Mouse (Mus musculus) embryo, embryonic 11.5 days (tissue): ENCODE results near the gene Zfp697.
"Not testable (repeated sequence)": the region's sequence is repeated elsewhere in the genome, so short reads cannot be mapped to it uniquely, and the experiment has no call there.

ENCODE experiments used
- DNase-seq: peaks from one replicate; pipeline ENCODE4 v3.0.0-alpha.2; 2012; ENCODE audit warnings: low read depth, low spot score

Zfp697 gene

DNA sequence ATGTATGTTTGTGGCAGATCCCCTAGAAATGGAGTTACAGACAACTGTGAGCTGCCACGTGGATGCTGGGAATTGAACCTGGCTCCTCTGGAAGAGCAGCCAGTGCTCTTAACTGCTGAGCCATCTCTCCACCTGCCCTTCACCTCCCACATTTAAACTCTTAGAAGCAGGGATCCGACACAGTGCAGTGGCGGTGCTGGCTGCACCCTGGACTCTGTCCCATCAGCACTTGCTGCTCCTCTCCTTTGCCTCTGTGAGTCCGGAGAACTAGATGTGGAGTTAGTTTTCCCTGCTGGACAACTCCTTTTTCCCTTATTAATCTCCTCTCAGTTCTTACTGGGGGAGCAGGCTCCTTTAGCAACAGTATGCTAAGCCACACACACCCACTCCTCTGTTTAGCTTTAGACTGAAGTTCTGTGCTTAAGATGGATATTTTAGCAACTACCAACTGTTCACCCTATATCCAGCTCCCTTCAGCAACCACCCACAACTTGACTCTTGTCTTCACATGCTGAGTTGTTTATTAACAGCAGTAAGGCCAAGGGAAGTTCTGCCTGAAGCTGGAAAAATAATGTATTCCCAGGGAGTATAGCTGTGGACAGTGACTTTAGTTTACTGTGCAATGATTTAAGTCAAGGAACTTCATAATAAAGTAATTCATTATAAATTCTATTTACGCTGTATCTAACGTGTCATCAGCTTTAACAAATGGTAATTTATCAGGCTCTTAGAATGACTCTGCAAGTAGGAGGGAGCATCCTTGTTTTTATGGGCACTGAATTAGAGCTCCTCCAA is 36.9 kb downstream of the Zfp697 start:
- no peak for DNase-seq

DNA sequence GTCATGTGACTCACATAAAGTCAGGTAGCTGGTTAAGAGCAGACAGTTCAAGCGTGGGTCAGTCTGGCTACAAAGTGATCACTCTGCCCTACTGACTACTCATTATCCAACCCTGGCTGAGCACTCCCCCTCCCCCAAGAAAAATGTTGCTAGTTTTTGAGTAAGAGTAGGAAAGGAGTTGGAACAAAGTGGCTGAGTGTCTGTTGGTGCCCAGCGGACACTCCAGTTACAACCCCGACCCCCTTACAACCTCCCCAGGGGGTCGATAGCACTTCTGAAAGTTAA is 37.5 kb downstream of the Zfp697 start:
- no peak for DNase-seq

DNA sequence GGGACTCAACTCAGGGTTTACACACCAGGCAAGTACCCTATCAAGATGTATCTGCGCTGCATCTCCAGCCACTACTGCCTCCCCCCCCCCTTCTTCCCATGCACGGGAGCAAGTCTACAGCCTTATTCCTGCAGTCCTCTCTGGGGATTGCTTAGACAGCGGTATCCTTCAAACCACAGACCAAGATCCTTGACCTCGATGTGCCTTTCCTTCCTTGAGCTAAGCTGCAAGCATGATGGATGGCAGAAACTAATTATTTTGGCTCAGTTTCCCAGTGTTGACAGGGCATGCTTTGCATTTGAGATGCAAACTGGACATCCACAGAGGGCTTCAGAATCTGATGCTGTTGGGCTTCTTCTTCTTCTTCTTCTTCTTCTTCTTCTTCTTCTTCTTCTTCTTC is 40.7 kb downstream of the Zfp697 start:
- DNase-seq, result no peak

DNA sequence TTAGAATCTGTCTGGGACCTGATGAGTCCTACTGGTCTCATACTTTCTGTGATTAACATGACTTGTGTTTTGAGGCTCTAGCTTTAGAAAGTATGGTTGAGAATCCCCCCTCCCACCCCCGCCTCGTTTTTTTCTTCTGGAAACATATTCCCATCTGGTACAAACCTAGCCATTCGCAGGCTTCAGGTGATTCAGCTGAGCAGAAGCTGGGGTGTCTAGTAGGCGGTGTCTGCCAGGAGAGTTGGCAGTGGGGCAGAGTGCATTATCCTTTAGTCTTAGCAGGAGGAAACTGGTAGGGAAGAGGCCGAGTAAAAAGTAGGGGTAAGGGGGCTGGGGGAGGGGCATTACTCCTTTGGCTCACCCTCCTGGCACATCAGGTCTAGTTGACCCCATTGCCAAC is 44.5 kb downstream of the Zfp697 start:
- DNase-seq, result no peak

DNA sequence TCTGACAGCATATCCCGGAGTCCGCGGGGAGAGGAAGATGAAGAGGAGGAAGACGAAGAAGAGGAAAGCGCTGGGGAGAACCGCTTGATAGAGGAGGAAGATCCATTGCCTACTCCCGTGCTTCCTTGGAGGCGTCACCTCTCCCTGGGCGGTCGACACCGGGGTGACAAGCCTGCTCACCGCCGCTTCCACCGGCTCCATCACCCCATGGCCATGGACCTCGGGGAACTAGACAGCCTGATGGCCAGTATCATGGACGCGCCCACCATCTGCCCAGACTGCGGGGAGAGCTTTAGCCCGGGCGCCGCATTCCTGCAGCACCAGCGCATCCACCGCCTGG is 45.0 kb downstream of the Zfp697 start:
- DNase-seq, result no peak

DNA sequence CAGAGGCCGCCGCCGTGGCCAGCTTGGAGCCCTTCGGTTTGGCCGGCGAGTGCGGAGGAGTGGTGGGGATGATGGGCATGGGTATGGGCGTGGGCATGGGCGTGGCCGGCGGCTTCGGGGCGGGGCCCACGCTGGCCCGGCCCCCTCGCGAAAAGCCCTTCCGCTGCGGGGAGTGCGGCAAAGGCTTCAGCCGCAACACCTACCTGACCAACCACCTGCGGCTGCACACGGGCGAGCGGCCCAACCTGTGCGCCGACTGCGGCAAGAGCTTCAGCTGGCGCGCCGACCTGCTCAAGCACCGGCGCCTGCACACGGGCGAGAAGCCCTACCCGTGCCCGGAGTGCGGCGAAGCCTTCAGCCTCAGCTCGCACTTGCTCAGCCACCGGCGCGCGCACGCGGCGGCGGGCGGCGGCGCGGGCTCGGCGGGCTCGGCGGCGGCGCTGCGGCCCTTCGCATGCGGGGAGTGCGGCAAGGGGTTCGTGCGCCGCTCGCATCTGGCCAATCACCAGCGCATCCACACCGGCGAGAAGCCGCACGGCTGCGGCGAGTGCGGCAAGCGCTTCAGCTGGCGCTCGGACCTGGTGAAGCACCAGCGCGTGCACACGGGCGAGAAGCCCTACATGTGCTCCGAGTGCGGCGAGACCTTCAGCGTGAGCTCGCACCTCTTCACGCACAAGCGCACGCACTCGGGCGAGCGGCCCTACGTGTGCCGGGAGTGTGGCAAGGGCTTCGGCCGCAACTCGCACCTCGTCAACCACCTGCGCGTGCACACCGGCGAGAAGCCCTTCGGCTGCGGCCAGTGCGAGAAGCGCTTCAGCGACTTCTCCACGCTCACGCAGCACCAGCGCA is 45.6 kb downstream of the Zfp697 start:
- DNase-seq, result peak; percentile 63

DNA sequence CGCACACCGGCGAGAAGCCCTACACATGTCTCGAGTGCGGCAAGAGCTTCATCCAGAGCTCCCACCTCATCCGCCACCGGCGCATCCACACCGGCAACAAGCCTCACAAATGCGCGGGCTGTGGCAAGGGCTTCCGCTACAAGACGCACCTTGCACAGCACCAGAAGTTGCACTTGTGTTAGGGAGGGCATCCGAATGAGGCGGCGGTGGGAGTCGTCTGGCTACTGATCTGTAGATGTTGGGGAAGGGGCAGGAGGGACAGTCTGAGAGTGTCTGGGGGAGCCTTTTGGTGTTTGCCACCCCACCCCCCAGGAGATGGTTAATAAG is 46.2 kb downstream of the Zfp697 start:
- no peak for DNase-seq

DNA sequence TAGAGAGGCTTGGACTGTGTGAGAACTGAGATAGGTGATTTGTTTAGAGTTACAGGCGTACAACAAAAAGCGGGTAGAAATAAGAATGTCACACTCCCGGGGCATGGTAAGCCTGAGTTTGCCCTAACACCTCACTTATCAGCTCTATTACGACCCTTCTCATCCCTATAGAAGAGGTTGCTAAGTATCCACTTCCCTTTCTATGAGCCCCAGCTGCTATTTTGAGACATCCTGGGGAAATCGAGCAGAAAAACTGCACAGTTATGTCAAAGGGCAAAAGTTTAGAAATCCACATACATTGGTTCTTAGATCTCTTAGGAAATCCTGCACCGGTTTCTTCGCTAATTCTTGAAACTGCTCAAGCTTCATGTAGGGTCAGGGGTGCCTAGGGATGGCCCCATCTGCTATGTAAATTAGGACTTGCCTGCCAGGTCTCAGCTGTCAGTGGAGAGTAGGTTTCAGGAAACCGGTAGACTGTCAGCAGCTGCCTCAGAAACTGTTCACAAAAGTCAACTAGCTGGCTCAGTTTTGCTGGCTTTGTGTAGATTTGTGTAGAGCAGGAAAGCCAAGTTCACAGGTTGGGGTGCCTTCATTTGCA is 46.8 kb downstream of the Zfp697 start:
- no peak for DNase-seq

DNA sequence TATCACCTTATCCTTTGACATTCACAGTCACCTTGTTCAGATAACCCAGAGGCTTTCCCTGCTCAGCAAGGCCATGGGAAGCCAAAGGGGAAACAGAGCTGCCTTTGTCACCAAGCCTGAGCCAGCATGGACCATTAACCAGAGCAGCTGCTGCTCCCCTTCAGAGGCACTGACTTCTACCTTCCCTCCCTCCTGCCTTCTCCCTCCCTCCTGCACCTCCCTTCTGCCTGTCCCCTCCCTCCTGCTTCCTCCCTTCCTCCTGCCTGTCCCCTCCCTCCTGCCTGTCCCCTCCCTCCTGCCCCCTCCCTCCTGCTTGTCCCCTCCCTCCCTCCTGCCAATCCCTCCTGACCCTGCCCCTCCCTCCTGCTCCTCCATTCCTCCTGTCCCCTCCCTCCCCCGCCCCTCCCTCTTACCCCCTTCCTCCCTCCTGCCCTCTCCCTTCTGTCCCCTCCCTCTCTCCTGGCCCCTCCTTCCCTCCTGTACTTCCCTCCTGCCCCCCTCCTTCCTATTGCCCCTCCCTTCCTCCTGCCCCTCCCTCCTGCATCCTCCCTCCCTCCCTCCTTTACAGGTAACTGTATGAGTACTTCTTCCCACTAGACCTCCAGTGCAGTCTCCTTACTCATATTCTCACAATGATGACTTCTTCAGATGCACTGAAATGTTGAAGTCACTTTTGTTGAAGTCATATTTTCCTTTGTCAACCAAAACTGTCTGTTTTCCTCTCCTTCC is 52.0 kb downstream of the Zfp697 start:
- no peak for DNase-seq

DNA sequence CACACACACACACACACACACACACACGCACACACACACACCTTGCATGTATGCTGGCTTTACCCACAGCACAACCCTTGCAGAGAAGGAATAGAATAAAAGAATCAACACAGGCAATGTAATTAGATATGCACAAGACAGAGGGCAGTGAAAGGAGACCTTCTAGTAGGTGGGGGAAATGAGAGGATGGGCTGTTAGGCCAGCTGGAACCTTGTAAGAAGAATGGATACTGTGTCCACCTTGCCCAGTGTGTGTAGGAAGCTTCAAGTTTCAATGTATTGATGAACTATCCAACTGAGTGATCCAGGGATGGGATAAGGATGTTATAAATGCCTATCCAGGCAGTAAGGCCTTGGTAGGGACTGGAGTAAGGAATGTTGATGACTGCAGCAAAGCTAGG is 52.8 kb downstream of the Zfp697 start:
- no peak for DNase-seq

DNA sequence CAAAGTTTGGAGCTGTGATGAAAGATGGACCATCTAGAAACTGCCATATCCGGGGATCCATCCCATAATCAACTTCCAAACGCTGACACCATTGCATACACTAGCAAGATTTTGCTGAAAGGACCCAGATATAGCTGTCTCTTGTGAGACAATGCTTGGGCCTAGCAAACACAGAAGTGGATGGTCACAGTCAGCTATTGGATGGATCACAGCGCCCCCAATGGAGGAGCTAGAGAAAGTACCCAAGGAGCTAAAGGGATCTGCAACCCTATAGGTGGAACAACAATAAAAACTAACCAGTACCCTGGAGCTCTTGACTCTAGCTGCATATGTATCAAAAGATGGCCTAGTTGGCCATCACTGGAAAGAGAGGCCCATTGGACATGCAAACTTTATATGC is 60.0 kb downstream of the Zfp697 start:
- DNase-seq, result not testable (repeated sequence)

DNA sequence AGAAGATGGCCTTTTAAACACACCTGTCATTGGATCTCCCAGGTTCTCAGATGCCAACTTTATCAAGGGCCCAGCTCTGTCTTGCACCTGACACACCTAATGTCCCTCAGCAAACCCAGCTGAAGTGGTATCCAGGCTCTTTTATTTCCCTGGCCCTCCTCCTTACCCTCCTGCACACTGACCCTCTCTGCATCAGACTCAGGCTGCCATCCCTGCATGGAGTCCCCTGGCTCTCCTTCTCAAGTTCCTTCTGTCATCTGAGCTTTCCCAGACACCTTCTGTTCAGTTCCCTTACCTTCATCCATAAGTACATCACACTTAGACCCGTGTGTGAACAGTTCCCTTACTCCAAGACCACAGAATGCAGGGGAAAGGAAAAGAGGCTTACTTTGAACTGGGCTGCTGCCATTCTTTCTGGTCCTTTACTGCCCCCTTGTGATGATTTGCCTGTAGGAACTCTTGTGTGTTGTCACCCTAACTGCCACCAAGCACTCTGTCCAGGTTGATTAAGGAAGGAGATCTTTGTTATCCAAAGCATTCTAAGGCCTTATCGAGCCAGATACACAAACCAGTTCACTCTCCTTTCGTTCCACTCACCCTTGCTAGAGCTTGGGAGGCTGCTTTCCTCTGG is 61.0 kb downstream of the Zfp697 start:
- DNase-seq, result not testable (repeated sequence)

DNA sequence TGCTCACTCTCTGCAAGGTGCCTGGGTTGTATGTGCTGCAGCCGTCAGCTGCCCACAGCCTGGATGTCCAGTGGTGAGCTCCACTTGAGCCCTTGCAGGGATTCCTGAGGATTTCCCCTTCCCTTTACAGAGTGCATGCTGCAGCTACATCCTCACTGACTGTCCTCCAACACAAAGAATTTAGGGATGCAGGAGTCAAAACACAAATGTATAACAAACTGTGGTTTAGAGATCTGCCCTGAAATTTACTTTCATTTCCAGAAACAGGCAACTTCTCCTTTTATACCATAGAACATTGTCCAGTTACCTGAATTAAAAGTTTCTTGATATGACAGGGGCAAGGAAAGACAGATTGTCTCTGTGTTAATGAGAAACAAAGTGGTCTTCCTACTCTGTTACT is 61.7 kb downstream of the Zfp697 start:
- DNase-seq, result not testable (repeated sequence)

DNA sequence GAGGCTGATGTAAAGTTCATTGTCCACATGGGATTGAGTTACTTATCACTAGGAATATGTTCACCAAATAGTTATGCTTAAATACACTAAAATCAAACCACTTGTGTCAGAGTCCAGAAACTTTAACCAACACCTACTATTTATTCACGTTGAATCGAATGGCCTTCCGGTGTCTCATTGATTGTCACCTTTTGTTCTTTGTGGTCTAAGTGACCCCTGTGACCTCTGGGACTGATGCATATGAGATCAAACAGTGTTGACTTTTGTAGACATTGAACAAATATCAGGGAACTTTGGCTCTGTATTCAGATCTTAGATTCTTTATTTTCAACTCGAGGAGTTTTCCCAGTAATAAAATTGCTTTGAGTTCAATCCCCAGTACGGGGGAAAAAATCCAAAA is 71.5 kb downstream of the Zfp697 start:
- not testable (repeated sequence) for DNase-seq

DNA sequence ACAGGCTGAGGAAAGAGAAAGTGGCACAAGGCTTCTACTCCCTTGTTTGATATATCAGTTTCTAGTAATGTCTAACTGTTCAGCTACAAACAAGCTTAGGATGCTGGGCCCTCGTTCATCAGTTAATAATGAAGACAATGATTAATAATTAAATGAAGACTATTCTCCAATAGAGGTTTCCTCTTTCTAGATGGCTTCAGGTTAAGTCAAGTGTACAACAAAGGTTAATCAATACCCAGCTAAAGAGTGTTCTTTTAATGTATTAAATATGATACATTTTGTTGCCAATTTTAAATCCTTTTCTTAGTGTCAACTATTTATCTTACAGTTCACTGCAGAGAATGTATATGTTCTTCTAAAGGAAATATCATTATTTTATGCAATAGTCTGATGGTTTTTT is 74.8 kb downstream of the Zfp697 start, which contains the start of gene Gm4450:
TSS of gene Gm4450 (minus strand) at position 101 of the 400 bp plus-strand sequence.
- not testable (repeated sequence) for DNase-seq

DNA sequence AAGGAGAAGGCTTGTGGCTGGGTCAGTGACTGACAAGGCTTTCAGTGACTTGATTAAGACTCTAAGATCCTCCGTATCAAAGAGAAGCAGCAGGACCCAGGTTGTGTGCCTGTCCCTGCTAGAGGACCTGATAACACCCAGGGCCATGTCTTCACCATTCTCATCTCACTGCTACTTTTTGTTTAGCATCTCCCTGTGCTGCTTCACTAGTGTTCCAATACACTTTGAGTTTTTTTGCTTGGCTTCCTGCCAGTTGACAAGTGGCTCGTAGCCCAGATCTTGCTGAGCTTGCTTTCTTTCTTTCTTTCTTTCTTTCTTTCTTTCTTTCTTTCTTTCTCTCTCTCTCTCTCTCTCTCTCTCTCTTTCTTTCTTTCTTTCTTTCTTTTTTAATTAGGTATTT is 87.1 kb downstream of the Zfp697 start:
- not testable (repeated sequence) for DNase-seq

DNA sequence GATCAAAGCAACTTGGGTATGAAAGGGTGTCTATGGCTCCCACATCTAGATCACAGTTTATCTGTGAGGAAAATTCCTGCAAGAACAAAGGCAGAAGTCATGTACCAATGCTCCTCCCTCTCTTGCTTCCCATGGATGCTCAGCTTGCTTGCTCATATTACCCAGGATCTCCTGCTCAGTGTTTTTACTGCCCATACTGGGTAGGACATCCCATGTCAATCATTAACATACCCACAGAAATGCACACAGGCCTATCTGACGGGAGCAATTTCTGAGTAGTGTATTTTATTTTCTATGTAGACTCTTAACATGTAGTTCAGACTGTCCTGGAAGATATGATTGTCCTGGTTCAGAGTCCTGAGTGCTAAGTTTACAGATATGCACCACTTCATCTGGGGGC is 88.8 kb downstream of the Zfp697 start:
- DNase-seq, result not testable (repeated sequence)

DNA sequence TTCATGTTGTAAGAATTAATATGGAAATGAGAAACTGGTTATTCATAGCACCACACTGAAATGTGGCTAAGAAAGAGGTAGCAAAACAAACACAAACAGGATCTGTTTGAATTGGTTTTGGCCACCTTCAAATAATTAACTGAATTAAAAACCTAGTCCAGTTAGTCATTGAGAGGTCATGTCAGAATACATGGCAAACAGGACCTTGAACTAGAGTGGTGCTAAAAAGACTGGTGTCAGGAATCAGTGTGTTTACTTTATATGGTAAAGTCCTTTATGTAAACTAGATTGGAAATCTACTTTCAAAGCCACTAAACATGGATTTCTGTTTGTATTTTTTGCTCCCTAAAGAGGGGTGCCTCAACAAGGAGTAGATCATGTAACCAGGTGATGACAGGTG is 89.2 kb downstream of the Zfp697 start:
- DNase-seq, result not testable (repeated sequence)

DNA sequence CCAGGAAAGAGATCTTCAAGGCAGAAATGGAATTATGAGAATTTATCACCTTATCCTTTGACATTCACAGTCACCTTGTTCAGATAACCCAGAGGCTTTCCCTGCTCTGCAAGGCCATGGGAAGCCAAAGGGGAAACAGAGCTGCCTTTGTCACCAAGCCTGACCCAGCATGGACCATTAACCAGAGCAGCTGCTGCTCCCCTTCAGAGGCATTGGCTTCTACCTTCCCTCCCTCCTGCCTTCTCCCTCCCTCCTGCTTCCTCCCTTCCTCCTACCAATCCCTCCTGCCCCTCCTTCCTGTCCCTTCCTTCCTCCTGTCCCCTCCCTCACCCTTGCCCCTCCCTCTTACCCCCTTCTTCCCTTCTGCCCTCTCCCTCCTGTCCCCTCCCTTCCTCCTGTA is 111.9 kb downstream of the Zfp697 start:
- DNase-seq, result not testable (repeated sequence)

DNA sequence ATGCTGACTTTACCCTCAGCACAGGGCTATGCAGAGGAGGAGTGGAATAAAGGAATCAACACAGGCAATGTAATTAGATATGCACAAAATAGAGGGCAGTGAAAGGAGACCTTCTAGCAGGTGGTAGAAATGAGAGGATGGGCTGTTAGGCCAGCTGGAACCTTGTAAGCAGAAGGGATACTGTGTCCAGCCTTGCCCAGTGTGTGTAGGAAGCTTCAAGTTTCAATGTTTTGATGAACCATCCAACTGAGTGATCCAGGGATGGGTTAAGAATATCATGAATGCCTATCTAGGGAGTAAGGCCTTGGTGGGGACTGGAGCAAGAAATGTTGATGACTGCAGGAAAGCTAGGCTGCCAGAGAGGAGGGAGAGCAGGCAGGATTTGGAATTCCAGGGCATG is 112.8 kb downstream of the Zfp697 start:
- DNase-seq, result not testable (repeated sequence)

DNA sequence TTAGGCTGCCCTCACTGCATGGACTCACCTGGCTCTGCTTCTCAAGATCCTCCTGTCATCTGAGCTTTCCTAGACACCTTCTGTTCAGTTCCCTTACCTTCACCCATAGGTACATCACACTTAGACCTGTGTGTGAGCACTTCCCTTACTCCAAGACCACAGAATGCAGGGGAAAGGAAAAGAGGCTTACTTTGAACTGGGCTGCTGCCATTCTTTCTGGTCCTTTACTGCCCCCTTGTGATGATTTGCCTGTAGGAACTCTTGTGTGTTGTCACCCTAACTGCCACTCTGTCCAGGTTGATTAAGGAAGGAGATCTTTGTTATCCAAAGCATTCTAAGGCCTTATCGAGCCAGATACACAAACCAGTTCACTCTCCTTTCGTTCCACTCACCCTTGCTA is 114.5 kb downstream of the Zfp697 start:
- not testable (repeated sequence) for DNase-seq

DNA sequence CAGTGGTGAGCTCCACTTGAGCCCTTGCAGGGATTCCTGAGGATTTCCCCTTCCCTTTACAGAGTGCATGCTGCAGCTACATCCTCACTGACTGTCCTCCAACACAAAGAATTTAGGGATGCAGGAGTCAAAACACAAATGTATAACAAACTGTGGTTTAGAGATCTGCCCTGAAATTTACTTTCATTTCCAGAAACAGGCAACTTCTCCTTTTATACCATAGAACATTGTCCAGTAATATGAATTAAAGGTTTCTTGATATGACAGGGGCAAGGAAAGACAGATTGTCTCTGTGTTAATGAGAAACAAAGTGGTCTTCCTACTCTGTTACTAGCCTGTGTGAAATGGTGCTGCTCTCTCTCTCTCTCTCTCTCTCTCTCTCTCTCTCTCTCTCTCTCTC is 115.1 kb downstream of the Zfp697 start:
- not testable (repeated sequence) for DNase-seq
